Mouse (Mus musculus): Measurements from ENCODE around the gene Pygo2.

Pygo2 gene

DNA sequence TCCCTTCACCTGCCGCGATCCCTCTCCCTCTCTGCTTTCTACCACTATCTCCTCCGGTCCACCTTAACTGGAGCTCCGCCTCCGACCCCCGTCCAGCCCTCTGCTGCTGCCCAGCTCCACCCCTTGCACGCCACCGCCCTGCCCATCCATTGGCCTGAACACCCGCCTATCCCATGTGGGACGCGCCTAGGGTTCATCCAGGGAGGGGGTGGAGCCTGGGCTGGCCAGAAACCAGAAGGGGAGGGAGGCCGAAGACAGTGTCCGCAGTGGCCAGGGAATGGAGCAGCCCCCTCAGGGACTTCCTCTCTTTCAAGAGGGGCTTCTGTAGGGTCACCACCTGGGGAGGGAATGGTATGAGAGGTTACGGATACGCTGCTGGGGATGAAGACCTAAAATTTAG lies 36.4 kb upstream of the Pygo2 start:
- DNase-seq (ENCODE audit: low spot score) = peak; percentile 97

GRCm38 (mm10) chr3:89394006-89394893 lies 35.8 kb upstream of the Pygo2 start, which contains the start of gene Zbtb7b:
TSS of gene Zbtb7b (minus strand) at chr3:89394776.
- peak; percentile 76 for DNase-seq (ENCODE audit: low spot score)

DNA sequence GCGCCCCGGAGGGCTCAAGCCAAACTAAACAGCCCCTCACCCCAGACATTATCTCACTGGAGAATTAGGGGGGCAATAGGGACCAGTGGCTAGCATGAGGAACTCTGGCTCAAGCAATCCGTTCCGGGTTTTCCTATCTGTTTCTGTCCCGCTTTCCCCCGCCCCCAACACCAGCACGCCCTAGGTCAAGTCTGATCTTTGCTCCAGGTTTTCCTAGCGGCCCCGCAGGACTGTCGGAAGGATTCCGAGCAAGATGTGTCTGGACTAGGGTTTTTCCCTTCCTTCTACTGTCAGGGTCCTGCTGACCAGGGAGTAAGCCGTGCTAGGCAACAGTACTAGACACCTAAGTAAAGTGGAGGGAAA lies 35.1 kb upstream of the Pygo2 start:
- no peak for DNase-seq (ENCODE audit: low spot score)

DNA sequence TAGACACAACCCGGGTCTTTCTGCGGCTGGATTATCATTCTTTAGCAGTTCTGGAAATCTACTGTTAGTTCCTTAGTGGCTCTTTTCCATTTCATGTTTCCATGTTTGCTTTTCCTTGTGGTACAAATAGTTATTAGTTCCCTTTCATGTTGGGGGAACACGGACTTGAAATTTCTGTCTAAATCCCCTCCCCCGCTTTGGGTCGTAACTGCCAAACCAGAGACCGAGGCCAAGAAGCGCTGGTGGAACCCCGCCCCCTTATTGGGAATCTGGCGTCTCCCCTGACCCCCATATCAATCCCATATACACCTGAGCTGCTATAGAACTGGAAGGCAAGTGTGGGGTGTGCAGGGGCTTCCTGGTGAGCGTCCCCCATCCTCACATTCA lies 34.6 kb upstream of the Pygo2 start:
- DNase-seq (ENCODE audit: low spot score) = no peak

DNA sequence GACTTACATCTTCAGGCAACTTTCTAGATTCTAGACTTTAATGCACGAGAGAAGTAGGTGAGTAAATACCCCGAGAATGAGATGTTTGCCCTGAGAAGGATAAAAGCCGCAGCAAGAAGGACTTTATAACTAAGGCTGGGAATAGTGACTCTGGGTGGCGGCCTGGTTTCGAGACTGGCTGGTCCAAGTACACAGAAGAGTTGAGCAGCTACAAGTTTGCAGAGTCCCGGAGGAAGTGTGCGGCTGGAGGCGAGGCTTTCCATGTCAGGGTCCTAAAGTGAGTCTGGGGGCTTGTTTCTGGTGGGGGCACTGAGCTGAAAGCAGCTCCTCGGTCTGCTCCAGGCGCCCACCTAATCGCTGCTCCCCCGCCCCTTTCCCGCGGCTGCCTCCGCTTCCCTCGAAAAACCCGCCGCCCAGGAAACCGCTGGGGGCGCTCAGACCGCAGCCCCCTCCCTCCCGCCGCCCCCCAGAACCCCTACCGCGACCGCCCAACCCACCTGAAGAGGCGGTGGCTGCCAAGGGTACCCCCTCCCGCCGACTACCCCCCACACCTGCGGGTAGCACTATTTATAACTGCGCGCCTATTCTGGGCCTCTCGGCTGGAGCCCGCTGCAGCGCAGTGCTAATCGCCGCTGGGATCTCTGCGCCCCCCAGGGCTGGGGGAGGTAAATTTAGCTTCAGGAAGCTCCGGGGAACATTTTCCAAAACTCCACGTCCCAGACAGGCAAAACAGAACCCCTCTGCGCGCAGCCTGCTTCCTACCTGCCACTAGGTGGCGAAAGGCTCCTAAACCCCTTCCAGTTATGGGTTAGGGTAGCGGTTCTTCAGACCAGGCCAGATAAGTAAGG lies 34.0 kb upstream of the Pygo2 start:
- DNase-seq (ENCODE audit: low spot score) = no peak

DNA sequence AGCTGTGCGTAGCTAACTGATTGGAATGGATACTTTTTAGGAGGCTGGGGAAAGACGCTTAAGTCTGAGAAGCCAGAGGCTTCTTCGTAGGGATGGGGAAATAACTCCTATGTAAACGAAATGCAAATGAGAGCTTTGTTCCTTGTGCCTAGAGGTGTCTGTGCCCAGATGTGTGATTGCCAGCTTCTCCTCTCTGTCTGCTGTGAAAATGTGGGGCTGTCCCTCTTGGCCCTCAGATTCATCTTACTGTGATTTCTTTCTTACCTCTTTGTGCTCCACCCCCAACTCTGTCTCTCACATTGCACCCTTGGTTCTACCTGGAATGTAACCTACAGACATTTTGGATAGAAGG lies 33.4 kb upstream of the Pygo2 start:
- DNase-seq (ENCODE audit: low spot score) = no peak

DNA sequence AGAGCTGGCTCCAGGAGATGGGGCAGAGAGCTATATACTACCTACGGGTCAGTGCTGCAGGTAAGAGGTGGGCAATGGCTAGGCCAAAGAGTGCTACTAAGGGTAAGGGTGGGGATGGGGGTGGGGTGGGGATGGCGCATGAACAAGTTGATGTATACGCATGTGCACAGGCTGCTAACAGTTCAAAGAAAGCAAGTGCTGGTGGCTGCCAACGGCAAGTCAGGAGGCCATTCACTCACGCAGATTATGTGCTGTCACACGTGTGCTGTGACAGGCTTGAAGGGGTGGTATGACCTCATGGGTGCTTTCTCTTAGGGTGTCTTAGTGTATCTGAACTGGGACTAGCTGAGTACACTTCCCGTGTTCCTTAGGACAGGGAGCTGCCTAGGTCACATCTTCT lies 28.7 kb upstream of the Pygo2 start:
- DNase-seq (ENCODE audit: low spot score) = no peak

- DNase-seq (ENCODE audit: low spot score) = no peak
Measured at GRCm38 (mm10) chr3:89402693-89403092, 27.3 kb upstream of the Pygo2 start, which contains the start of gene Lenep. TSS of gene Lenep (minus strand) at chr3:89402793.

- DNase-seq (ENCODE audit: low spot score) = no peak
Measured at GRCm38 (mm10) chr3:89406887-89407286, 23.1 kb upstream of the Pygo2 start.

- no peak for DNase-seq (ENCODE audit: low spot score)
Measured at GRCm38 (mm10) chr3:89408448-89408847, 21.6 kb upstream of the Pygo2 start.

- DNase-seq (ENCODE audit: low spot score) = no peak
Measured at GRCm38 (mm10) chr3:89409701-89410100, 20.3 kb upstream of the Pygo2 start.

DNA sequence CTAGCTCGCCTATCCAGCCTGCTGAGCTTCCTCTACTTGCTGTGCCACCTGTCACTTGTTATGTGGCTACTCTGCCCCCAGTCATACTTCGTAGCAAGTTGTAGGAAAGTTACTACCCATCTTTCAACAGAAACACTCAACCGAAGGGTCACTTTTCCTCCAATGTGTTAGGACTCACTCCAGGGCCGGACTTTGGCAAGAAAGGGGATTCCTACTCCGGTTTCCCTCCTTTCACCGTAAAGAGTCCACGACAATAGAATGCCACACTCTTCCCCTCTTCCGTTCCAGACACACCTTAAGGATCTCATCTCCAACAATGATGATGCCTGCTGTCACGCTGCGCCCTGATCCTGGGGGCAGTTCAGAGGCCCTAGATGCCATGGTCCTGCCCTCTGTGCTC lies 19.1 kb upstream of the Pygo2 start:
- no peak for DNase-seq (ENCODE audit: low spot score)

DNA sequence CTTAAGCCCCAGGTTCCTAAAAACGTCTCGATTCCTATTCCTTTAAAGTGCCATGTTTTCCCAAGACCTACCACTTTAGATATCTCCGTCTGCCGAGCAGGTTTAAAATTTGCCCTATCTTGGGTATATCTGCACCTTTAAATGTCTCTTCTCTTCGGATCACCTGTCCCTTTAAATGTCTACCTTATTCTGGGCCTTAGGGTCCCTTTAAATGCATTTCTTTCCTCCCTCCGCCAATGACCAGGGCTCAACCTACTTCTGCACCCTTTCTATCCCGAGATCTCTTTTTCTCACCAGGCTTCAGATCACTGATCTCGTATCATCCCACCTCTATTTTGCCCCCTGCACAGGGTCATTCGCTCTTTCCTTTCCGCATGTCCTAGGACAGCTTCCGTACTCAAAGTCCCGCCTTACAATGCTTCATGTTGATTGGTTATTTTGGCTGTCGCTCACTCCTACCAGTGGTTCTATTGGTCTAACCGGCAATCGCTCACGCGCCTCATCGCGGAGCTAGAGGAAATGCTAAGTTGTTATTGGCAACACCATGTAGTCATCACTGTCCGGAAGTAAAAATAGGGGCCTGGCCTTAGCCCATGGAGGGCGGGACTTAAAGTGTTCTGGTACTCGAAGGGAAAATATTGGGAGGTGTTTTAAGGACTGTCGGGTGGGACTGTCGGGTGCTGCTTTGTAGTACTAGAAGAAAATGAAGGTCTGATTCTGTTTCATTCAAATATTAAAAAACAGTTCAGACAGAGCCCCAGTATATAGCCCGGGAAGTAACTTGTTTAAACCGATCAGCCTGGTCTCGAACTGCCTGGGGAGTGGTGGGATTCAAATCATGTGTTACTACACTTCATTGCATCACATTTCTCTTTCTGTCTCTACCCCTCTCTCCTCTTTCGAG lies 18.3 kb upstream of the Pygo2 start, which contains the start of gene Flad1:
Gene Flad1 (minus strand): TSS at position 381 of the 904 bp plus-strand sequence.
- peak; percentile 99 for DNase-seq (ENCODE audit: low spot score)

- DNase-seq (ENCODE audit: low spot score) = no peak
Measured at GRCm38 (mm10) chr3:89416158-89416557, 13.9 kb upstream of the Pygo2 start.

GRCm38 (mm10) chr3:89417131-89417530 lies 12.9 kb upstream of the Pygo2 start:
- no peak for DNase-seq (ENCODE audit: low spot score)

GRCm38 (mm10) chr3:89417840-89418169 lies 12.2 kb upstream of the Pygo2 start:
- no peak for DNase-seq (ENCODE audit: low spot score)

GRCm38 (mm10) chr3:89418170-89418860 lies 11.7 kb upstream of the Pygo2 start, which contains the start of the genes Cks1b and Shc1:
TSS of gene Cks1b (minus strand) at chr3:89418383.
TSS of gene Shc1 (plus strand) at chr3:89418443.
- peak; percentile 88 for DNase-seq (ENCODE audit: low spot score)

DNA sequence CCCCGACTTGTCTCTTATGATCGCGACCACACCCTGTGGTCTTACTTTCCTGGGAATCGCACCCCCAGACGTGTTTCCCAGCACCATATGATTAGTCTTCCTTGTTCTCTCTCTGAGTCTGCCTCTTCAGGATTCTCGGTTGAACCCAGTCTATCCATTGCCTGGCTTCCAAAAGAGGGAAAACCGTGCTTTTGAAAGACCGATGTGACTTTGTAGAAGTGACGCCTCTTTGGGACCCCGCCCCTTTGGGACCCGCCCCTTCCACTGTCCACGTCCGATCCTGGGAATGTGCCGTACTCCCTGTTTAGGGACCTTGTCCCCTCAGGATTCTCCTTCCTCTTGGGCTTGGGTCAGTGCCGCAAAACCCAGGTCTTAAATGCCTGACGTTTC lies 11.2 kb upstream of the Pygo2 start:
- DNase-seq (ENCODE audit: low spot score) = peak; percentile 72

DNA sequence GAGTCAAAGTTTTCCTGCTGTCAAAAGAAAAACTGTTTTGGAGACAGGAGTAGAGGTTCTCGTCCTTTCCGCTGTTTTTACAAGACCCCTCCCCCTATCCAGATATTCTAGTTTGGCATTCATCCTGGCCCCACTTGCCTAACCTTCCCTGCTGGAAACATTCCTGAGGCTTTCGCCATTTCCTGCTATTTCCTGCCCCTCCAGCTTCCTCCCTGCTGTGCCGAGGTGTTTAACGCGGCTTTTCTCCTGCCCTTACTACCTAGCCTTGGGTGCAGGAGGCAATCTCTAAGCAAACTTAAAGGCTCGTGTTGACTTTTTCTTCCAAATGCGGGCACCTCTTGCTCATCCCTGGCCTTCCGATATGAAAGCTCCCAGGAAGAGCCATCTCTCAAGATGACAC lies 10.4 kb upstream of the Pygo2 start:
- peak; percentile 29 for DNase-seq (ENCODE audit: low spot score)

GRCm38 (mm10) chr3:89419981-89420380 lies 10.0 kb upstream of the Pygo2 start:
- DNase-seq (ENCODE audit: low spot score) = no peak

DNA sequence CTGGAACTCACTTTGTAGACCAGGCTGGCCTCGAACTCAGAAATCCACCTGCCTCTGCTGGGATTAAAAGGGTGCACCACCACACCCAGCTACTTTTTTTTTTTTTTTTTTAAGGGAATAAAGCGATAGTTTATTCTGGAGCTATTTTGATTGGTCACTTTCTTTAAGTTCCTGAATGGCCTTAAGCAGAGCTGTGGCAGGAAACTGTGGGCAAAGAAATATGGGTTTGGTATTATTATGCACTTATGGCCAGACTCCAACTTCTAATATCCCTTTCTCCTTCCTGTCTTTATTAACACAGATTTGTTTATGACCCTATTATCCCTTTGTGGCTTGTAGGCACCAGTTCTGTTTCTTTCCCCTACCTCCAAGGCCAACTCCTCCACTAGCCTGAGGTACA lies 9.6 kb upstream of the Pygo2 start:
- no peak for DNase-seq (ENCODE audit: low spot score)
